Mouse (Mus musculus) MEL (cell line): Measurements from ENCODE around the gene Pom121. TPM values are rescaled to one million over a fixed set of nuclear protein-coding genes. Genes with fewer than 3 reads are reported as not detected.

Source experiments
- DNase-seq: peaks from one replicate; pipeline ENCODE4 v3.0.0; 2011; ENCODE audit warnings: low read depth, low spot score
- H3K27ac ChIP-seq: 2 replicates; pipeline ENCODE4 v1.5.1; 2012; ENCODE audit warnings: low read depth, mild to moderate bottlenecking, control low read depth, low read length, moderate library complexity; ENCODE audit not compliant: control insufficient read depth
- H3K27me3 ChIP-seq, 2 experiments: fragments of 150-350 bp in 1 of 2; sonication (generic) in 1 of 2; 2 replicates each; pipeline ENCODE4 v1.6.1; 2012; ENCODE audit warnings: low read length in 2 of 2, mild to moderate bottlenecking in 2 of 2, improper control_type of control experiment in 1 of 2, moderate library complexity in 1 of 2; ENCODE audit not compliant: insufficient read depth in 2 of 2, control insufficient read depth in 1 of 2
- H3K36me3 ChIP-seq, 2 experiments: 2 replicates each; pipeline ENCODE4 v1.6.1; 2012 to 2014; ENCODE audit warnings: low read length in 2 of 2, improper control_type of control experiment in 1 of 2, inconsistent platforms in 1 of 2, mild to moderate bottlenecking in 1 of 2; ENCODE audit not compliant: insufficient read depth in 2 of 2, control insufficient read depth in 1 of 2
- H3K4me1 ChIP-seq, 2 experiments: fragments of 150-350 bp in 1 of 2; sonication (generic) in 1 of 2; 2 replicates each; pipeline ENCODE4 v1.6.1; 2012; ENCODE audit warnings: low read length in 2 of 2, improper control_type of control experiment in 1 of 2, mild to moderate bottlenecking in 1 of 2; ENCODE audit not compliant: insufficient read depth in 2 of 2, control insufficient read depth in 1 of 2
- H3K4me3 ChIP-seq, 2 experiments: fragments of 150-350 bp in 1 of 2; sonication (generic) in 1 of 2; 2 replicates each; pipeline ENCODE4 v1.5.1; 2012; ENCODE audit warnings: low read depth in 2 of 2, low read length in 2 of 2, mild to moderate bottlenecking in 2 of 2, moderate library complexity in 2 of 2, control low read depth in 1 of 2, improper control_type of control experiment in 1 of 2; ENCODE audit not compliant: control insufficient read depth in 1 of 2, insufficient read depth in 1 of 2
- H3K79me2 ChIP-seq: 2 replicates; pipeline ENCODE4 v1.6.1; 2012; ENCODE audit warnings: mild to moderate bottlenecking, low read length, moderate library complexity; ENCODE audit not compliant: control insufficient read depth, poor library complexity, insufficient read depth
- H3K9ac ChIP-seq: 2 replicates; pipeline ENCODE4 v1.6.1; 2012; ENCODE audit warnings: low read depth, mild to moderate bottlenecking, control low read depth, low read length, moderate library complexity; ENCODE audit not compliant: control insufficient read depth, poor library complexity, severe bottlenecking
- H3K9me3 ChIP-seq: fragments of 150-350 bp; sonication (generic); replicated peaks from 2 replicates; pipeline ENCODE4 v1.6.1; 2012; ENCODE audit warnings: mild to moderate bottlenecking, low read length, improper control_type of control experiment, moderate library complexity; ENCODE audit not compliant: insufficient read depth
- CHD2 ChIP-seq: IDR thresholded peaks from 2 replicates; pipeline ENCODE4 v1.6.1; 2011; ENCODE audit warnings: low read length, improper control_type of control experiment
- CTCF ChIP-seq, 3 experiments: IDR thresholded peaks in 2 of 3; conservative IDR thresholded peaks in 1 of 3; 2 replicates each; pipeline ENCODE4 v1.5.1; 2011 to 2012; ENCODE audit warnings: low read length in 3 of 3, low read depth in 2 of 3, mild to moderate bottlenecking in 2 of 3, improper control_type of control experiment in 1 of 3, inconsistent platforms in 1 of 3, mixed read lengths in 1 of 3, moderate library complexity in 1 of 3; ENCODE audit not compliant: control insufficient read depth in 1 of 3, insufficient read depth in 1 of 3, poor library complexity in 1 of 3, severe bottlenecking in 1 of 3
- E2F4 ChIP-seq: IDR thresholded peaks from 2 replicates; pipeline ENCODE4 v1.6.1; 2011; ENCODE audit warnings: low read depth, low read length, improper control_type of control experiment, borderline replicate concordance
- EP300 ChIP-seq, 2 experiments: IDR thresholded peaks; 2 replicates each; pipeline ENCODE4 v1.6.1; 2011; ENCODE audit warnings: improper control_type of control experiment in 2 of 2, low read length in 2 of 2, low read depth in 1 of 2, mild to moderate bottlenecking in 1 of 2
- HCFC1 ChIP-seq: IDR thresholded peaks from 2 replicates; pipeline ENCODE4 v1.6.1; 2012; ENCODE audit warnings: low read depth, mild to moderate bottlenecking, inconsistent platforms, low read length, improper control_type of control experiment, moderate library complexity
- KAT2A ChIP-seq: conservative IDR thresholded peaks from 2 replicates; pipeline ENCODE4 v1.6.1; 2012; ENCODE audit warnings: low read depth, low read length, improper control_type of control experiment, inconsistent platforms
- MXI1 ChIP-seq: IDR thresholded peaks from 2 replicates; pipeline ENCODE4 v1.6.1; 2011; ENCODE audit warnings: mild to moderate bottlenecking, low read depth, low read length, improper control_type of control experiment
- MYC ChIP-seq: IDR thresholded peaks from 2 replicates; pipeline ENCODE4 v1.6.1; 2011; ENCODE audit warnings: low read depth, mild to moderate bottlenecking, low read length, improper control_type of control experiment, moderate library complexity
- NELFE ChIP-seq: IDR thresholded peaks from 2 replicates; pipeline ENCODE4 v1.6.1; 2011; ENCODE audit warnings: low read depth, low read length, improper control_type of control experiment
- POLR2A ChIP-seq, 2 experiments: IDR thresholded peaks; 2 replicates each; pipeline ENCODE4 v1.6.1; 2011 to 2012; ENCODE audit warnings: low read length in 2 of 2, mild to moderate bottlenecking in 2 of 2, control low read depth in 1 of 2, improper control_type of control experiment in 1 of 2, low read depth in 1 of 2, moderate library complexity in 1 of 2; ENCODE audit not compliant: control insufficient read depth in 1 of 2, insufficient read depth in 1 of 2, poor library complexity in 1 of 2
- SIN3A ChIP-seq: IDR thresholded peaks from 2 replicates; pipeline ENCODE4 v1.6.1; 2012; ENCODE audit warnings: low read length, improper control_type of control experiment, inconsistent platforms
- TAL1 ChIP-seq: IDR thresholded peaks from 2 replicates; pipeline ENCODE4 v1.6.1; 2012; ENCODE audit warnings: mild to moderate bottlenecking, inconsistent platforms, low read length, moderate library complexity, mixed read lengths
- TCF12 ChIP-seq: IDR thresholded peaks from 2 replicates; pipeline ENCODE4 v1.6.1; 2014; ENCODE audit warnings: low read depth, mild to moderate bottlenecking, inconsistent platforms, low read length, improper control_type of control experiment, moderate library complexity
- UBTF ChIP-seq: IDR thresholded peaks from 2 replicates; pipeline ENCODE4 v1.6.1; 2012; ENCODE audit warnings: low read depth, mild to moderate bottlenecking, inconsistent platforms, low read length, improper control_type of control experiment, moderate library complexity, borderline replicate concordance; ENCODE audit not compliant: insufficient read depth
- USF1 ChIP-seq: IDR thresholded peaks from 2 replicates; pipeline ENCODE4 v1.6.1; 2014; ENCODE audit warnings: low read depth, mild to moderate bottlenecking, inconsistent platforms, low read length, improper control_type of control experiment, moderate library complexity
- USF2 ChIP-seq, 2 experiments: IDR thresholded peaks; 2 replicates each; pipeline ENCODE4 v1.6.1; 2011 to 2012; ENCODE audit warnings: improper control_type of control experiment in 2 of 2, low read length in 2 of 2, borderline replicate concordance in 1 of 2, inconsistent platforms in 1 of 2, low read depth in 1 of 2, mild to moderate bottlenecking in 1 of 2; ENCODE audit not compliant: insufficient read depth in 1 of 2
- ZMIZ1 ChIP-seq: IDR thresholded peaks from 2 replicates; pipeline ENCODE4 v1.6.1; 2012; ENCODE audit warnings: low read depth, mild to moderate bottlenecking, inconsistent platforms, low read length, improper control_type of control experiment, moderate library complexity
- ZNF384 ChIP-seq: IDR thresholded peaks from 2 replicates; pipeline ENCODE4 v1.6.1; 2012; ENCODE audit warnings: low read depth, mild to moderate bottlenecking, inconsistent platforms, low read length, improper control_type of control experiment
- polyA plus RNA-seq, 2 experiments: library from polyadenylated mRNA; stranded (reverse) in 1 of 2; unstranded in 1 of 2; fragments of >175 nt in 1 of 2; fragments of >200 nt in 1 of 2; gene quantifications; 2 replicates each; pipeline versions ENCODE4 v1.2.1 to v1.2.4; 2012; ENCODE audit warnings: low replicate concordance in 2 of 2, low read depth in 1 of 2; ENCODE audit not compliant: insufficient read length in 2 of 2, insufficient read depth in 1 of 2, missing spikeins in 1 of 2
- total RNA-seq: library from RNA; depleted of rRNA; stranded (reverse); fragments of 300-350 nt; gene quantifications from 2 replicates; pipeline ENCODE4 v1.2.3, GENCODE M21; 2012

The Pom121 gene
- total and polyA plus RNA-seq, 3 experiments: 10.2 to 81.1 (median 51.8) TPM

- peak; percentile 13 to 38 (median 24); a peak in 4 of 6 replicates for TF ChIP-seq CTCF (IDR thresholded peaks at IDR 0.05 in 2 of 3, conservative IDR thresholded peaks at IDR 0.05 in 1 of 3; ENCODE audit: control insufficient read depth in 1 of 3, insufficient read depth in 1 of 3, low read depth in 2 of 3, low read length in 3 of 3, poor library complexity in 1 of 3, severe bottlenecking in 1 of 3)
- TF ChIP-seq HCFC1: no peak
- no peak for TF ChIP-seq CHD2
- TF ChIP-seq TAL1: no peak
- no peak for TF ChIP-seq E2F4
- no peak for TF ChIP-seq MXI1
- Histone ChIP-seq H3K9ac (no peak overlapping the region), H3K27ac (no peak overlapping the region), H3K4me1 (no peaks in the 10 kb centered on the region), H3K36me3 (no peaks in the 10 kb centered on the region), H3K4me3 (no peak overlapping the region), H3K27me3 (peaks cover 0 to 8% of the 10 kb centered on the region in 2 experiments; a peak in 2 of 4 replicates), H3K9me3 (no peaks in the 10 kb centered on the region), H3K79me2 (no peaks in the 10 kb centered on the region)
- DNase-seq: no peak
Observed at GRCm38 (mm10) chr5:135353564-135353963, 40.8 kb downstream of the Pom121 start.

- no peak within 1 kb of the TSS for H3K27ac ChIP-seq
- H3K9me3 ChIP-seq: no peaks in the 10 kb centered on the region
- peaks cover 0 to 8% of the 10 kb centered on the region in 2 experiments; a peak in 2 of 4 replicates for H3K27me3 ChIP-seq
- TF ChIP-seq SIN3A (no peak), NELFE (no peak), ZMIZ1 (no peak), UBTF (no peak), TAL1 (no peak), EP300 (IDR thresholded peaks at IDR 0.05; ENCODE audit: low read depth in 1 of 2, low read length in 2 of 2) (no peak), TCF12 (no peak), KAT2A (no peak), POLR2A (IDR thresholded peaks at IDR 0.05; ENCODE audit: control insufficient read depth in 1 of 2, insufficient read depth in 1 of 2, low read depth in 1 of 2, low read length in 2 of 2, poor library complexity in 1 of 2) (no peak), USF1 (no peak), USF2 (IDR thresholded peaks at IDR 0.05; ENCODE audit: borderline replicate concordance in 1 of 2, insufficient read depth in 1 of 2, low read depth in 1 of 2, low read length in 2 of 2) (no peak), ZNF384 (no peak), MYC (no peak)
- DNase-seq: no peak
- no peaks in the 10 kb centered on the region for H3K4me1 ChIP-seq
- H3K36me3 ChIP-seq: no peaks in the 10 kb centered on the region
- H3K4me3 ChIP-seq: no peak within 1 kb of the TSS
- no peaks in the 10 kb centered on the region for H3K79me2 ChIP-seq
- H3K9ac ChIP-seq: no peak within 1 kb of the TSS
Observed at GRCm38 (mm10) chr5:135352995-135353394, 41.4 kb downstream of the Pom121 start, which contains the start of gene Trim50. Gene Trim50, plus strand, starts transcription at chr5:135353295.
